Mouse (Mus musculus) gastrocnemius, adult 18-20 months (tissue): ENCODE measurements around the gene Vps4b. TPM values are rescaled to one million over a fixed set of nuclear protein-coding genes. Genes with fewer than 3 reads are reported as not detected.
A peak's percentile ranks its signal among the peaks of the same experiment; 100 is the strongest.
"Not testable (repeated sequence)": the region's sequence is repeated elsewhere in the genome, so short reads cannot be mapped to it uniquely, and the experiment has no call there.

Experiments
- DNase-seq: peaks from one replicate; pipeline ENCODE4 v3.0.0; 2021; ENCODE audit warnings: low spot score
- total RNA-seq, 2 experiments: library from RNA; stranded (reverse); gene quantifications; 2 replicates each; pipeline ENCODE4 v1.2.3; 2021

Vps4b gene
- total RNA-seq, 2 experiments from 2014 or later = 16.8 to 18.4 TPM

DNA sequence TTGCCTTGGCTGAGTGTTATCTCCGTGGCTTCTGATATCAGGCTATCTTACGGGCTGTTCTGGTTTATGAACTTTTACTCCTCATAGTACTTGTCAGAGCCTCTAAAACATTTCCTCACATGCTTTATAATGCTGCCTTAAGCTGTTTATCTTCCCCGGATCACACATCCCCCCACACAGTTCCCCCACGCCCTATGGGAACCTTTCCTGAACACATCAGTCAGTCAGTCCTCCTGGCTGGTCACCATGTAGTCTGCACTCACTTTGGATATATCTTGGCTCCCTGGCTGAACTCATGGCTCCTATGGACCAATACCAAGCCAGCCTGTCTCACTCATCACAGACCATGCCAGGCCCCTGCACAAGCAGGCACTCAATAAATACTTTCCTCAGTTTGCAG is 39.9 kb downstream of the Vps4b start:
- no peak for DNase-seq

GRCm38 (mm10) chr1:106752013-106752412 is 44.5 kb downstream of the Vps4b start:
- no peak for DNase-seq

GRCm38 (mm10) chr1:106750656-106751055 is 45.9 kb downstream of the Vps4b start:
- no peak for DNase-seq

- no peak for DNase-seq
These were observed 47.8 kb downstream of the Vps4b start for GRCm38 (mm10) chr1:106748555-106749315.

- DNase-seq = no peak
These were observed 53.5 kb downstream of the Vps4b start for GRCm38 (mm10) chr1:106742980-106743379.

DNA sequence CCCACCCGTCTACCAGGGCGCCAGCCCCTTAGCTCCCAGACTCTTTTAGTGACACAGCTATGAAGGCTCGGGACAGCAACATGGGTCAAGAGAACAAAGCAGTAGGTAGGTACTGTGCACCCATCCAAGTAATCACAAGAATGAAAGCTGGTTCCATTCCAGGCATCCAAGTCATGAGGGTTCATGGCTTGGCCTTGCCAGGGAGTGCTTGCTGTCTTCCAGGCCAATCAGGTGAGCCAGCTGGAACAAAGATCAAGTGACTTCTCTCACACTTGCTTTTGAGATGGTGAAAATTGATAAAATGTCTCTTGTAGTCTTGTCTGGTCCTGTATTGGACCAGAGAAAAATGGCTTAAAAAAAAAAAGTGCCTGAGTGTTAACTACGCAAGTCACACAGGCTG is 55.8 kb downstream of the Vps4b start:
- DNase-seq = no peak

- no peak for DNase-seq
These were observed 56.7 kb downstream of the Vps4b start for GRCm38 (mm10) chr1:106739810-106740209.

DNA sequence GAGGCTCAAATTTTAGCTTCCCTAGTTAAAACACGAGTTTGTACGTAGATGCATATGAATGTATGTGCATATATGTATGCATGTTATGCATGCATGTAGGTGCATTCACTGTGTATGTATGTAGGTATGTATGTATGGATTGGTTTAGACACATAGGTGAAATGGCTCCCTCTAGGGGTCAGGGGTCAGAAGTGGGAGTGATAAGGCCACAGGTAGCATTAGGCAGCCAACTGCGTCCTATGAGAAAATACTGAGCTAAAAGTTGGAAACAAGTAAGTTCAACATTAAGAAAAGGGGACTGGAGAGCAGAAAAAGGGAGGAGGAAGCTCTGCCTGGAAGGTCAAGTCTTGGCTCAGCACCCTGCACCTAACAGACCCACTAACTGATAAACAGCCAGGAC is 58.4 kb downstream of the Vps4b start:
- DNase-seq = no peak

- DNase-seq = no peak
These were observed 60.3 kb downstream of the Vps4b start for GRCm38 (mm10) chr1:106736211-106736610.

DNA sequence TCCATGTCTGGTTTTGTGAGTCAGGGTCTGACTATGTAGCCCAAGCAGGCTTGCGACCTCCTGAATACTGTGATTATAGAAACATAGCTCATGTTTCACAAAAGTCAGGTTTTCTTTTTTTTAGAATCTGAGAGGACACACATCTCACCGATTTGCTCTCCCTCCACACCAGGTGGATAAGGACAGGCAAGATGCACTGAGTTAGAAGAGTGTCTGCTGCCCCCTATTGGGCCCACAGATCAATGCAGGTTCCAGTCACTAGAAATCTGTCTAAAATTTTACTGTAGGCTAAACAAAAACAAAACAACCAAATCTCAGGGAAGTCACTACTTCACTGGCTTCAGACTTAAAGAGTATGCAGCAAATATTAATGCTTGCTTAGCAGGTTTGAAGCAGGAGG is 60.9 kb downstream of the Vps4b start:
- DNase-seq = peak; percentile 31

GRCm38 (mm10) chr1:106722061-106722460 is 74.5 kb downstream of the Vps4b start:
- DNase-seq = no peak

DNA sequence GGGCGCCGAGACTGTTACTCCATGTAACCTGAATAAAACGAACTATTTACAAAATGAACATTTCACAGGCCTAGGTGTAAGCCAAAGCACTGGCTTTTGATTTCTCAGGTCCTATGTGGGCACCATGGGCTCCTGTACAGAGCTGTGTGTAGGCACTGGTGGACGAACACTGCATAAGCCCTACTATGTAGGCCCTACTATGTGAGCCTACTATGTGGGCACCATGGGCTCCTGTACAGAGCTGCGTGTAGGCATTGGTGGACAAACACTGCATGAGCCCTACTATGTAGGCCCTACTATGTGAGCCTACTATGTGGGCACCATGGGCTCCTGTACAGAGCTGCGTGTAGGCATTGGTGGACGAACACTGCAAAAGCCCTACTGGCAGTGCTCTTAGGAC is 78.8 kb downstream of the Vps4b start:
- not testable (repeated sequence) for DNase-seq

- peak; percentile 71 for DNase-seq
These were observed 79.4 kb downstream of the Vps4b start for GRCm38 (mm10) chr1:106717071-106717601.

- DNase-seq = no peak
These were observed 80.4 kb downstream of the Vps4b start for GRCm38 (mm10) chr1:106716141-106716540.

GRCm38 (mm10) chr1:106715111-106716083 is 81.1 kb downstream of the Vps4b start:
- no peak for DNase-seq

DNA sequence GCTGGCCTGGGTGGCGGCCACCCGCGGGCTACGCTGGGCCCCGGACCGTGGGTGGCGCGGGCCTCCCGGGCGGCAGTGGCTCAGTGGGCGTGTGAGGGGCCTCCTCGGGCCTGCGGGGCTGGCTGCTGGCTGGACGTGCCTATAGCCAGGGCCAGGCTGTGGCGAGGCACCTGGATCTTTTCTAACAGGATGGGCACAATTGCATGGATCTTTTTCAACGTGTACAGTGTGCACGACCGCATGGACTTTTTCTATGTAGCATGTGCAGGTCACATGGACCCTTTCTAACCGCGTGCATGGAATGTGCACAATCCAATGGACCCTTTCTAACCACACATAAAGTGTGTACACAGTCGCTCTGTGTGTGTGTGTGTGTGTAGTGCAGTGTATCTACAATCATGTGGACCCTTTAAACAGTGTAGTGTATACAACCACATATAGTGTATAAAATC is 82.0 kb downstream of the Vps4b start:
- no peak for DNase-seq

Other genes starting within 250 kb of the Vps4b start
- 1 to 10 TPM; 1.4 to 2.2 TPM for gene Bcl2, start 82.5 kb downstream of the Vps4b start, total RNA-seq
- gene Kdsr, start 37.0 kb downstream of the Vps4b start, total RNA-seq = 1 to 10 TPM; 3.6 to 8.0 TPM
- gene Serpinb5, start 64.4 kb upstream of the Vps4b start, total RNA-seq = not detected
- not detected for gene Serpinb12, start 137.7 kb upstream of the Vps4b start, total RNA-seq
- not detected for gene Serpinb13, start 184.3 kb upstream of the Vps4b start, total RNA-seq